Mouse (Mus musculus) hindbrain, embryonic 10.5 days (tissue): Measurements from ENCODE around the gene Ulk3. TPM values are rescaled to one million over a fixed set of nuclear protein-coding genes. Genes with fewer than 3 reads are reported as not detected.

Source experiments
- DNase-seq: peaks from one replicate; pipeline ENCODE4 v3.0.0-alpha.2; 2017; ENCODE audit warnings: low spot score
- H3K27ac ChIP-seq: fragments of 300-500 bp; sonication (generic); 2 replicates; pipeline ENCODE4 v1.5.1; 2016; ENCODE audit warnings: mild to moderate bottlenecking, moderate library complexity
- H3K27me3 ChIP-seq: fragments of 300-500 bp; sonication (generic); 2 replicates; pipeline ENCODE4 v1.6.1; 2016; ENCODE audit warnings: mild to moderate bottlenecking; ENCODE audit not compliant: poor library complexity, insufficient read depth, severe bottlenecking
- H3K36me3 ChIP-seq: fragments of 300-500 bp; sonication (generic); 2 replicates; pipeline ENCODE4 v1.6.1; 2016; ENCODE audit warnings: mild to moderate bottlenecking, moderate library complexity
- H3K4me1 ChIP-seq: fragments of 300-500 bp; sonication (generic); replicated peaks from 2 replicates; pipeline ENCODE4 v1.6.1; 2016; ENCODE audit warnings: mild to moderate bottlenecking
- H3K4me3 ChIP-seq: fragments of 300-500 bp; sonication (generic); 2 replicates; pipeline ENCODE4 v1.5.1; 2016; ENCODE audit warnings: mild to moderate bottlenecking, moderate library complexity
- H3K9me3 ChIP-seq: fragments of 300-500 bp; sonication (generic); 2 replicates; pipeline ENCODE4 v1.6.1; 2016; ENCODE audit warnings: mild to moderate bottlenecking, moderate library complexity
- WGBS: fragments of 180-500 bp; shearing (Covaris S2); methylation state at CpG from one replicate; pipeline ENCODE4 v1.1.7; 2016; 5-methylcytosine and 5-hydroxymethylcytosine counted together
- polyA plus RNA-seq: library from polyadenylated mRNA; unstranded; fragments of >200 nt; fragmentation: Nextera tagmentation; extraction: Ambion mirVana; gene quantifications from 2 replicates; pipeline ENCODE4 v1.2.1, GENCODE M21; 2016

Ulk3 gene
- polyA plus RNA-seq, 1 experiment from 2014 or later = 14.6 TPM

DNA sequence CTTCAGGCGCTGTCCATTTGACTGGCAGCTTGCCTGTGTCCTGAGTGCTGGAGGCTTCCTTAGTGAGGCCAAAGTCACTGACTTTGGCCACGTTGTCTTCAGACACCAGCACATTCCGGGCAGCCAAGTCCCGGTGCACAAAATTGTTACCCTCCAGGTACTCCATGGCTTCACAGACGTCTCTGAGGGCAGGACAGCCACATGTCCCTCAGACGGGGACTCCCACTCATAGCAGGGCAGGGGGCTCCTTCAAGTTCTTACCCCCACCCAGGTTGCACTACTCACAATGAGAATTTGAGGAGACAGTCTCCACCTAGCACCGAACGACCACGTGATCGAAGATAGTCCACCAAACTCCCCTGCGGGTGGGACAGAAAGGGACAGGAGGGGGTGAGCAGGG is 38.6 kb downstream of the Ulk3 start:
- Histone ChIP-seq H3K36me3 (peaks cover 92% of the 10 kb centered on the region), H3K9me3 (no peaks in the 10 kb centered on the region), H3K27ac (no peak overlapping the region), H3K4me1 (peaks cover 19% of the 10 kb centered on the region), H3K27me3 (no peaks in the 10 kb centered on the region), H3K4me3 (no peak overlapping the region)
- DNase-seq = no peak
- WGBS = 92% methylated on average over 11 of the region's 11 CpGs

GRCm38 (mm10) chr9:57628717-57629116 is 39.5 kb downstream of the Ulk3 start:
- H3K27me3 ChIP-seq = no peaks in the 10 kb centered on the region
- peaks cover 24% of the 10 kb centered on the region for H3K4me1 ChIP-seq
- no peaks in the 10 kb centered on the region for H3K9me3 ChIP-seq
- 91% methylated on average over 12 of the region's 12 CpGs for WGBS
- peaks cover 99% of the 10 kb centered on the region for H3K36me3 ChIP-seq
- DNase-seq = no peak
- no peak overlapping the region for H3K27ac ChIP-seq
- H3K4me3 ChIP-seq = no peak overlapping the region

DNA sequence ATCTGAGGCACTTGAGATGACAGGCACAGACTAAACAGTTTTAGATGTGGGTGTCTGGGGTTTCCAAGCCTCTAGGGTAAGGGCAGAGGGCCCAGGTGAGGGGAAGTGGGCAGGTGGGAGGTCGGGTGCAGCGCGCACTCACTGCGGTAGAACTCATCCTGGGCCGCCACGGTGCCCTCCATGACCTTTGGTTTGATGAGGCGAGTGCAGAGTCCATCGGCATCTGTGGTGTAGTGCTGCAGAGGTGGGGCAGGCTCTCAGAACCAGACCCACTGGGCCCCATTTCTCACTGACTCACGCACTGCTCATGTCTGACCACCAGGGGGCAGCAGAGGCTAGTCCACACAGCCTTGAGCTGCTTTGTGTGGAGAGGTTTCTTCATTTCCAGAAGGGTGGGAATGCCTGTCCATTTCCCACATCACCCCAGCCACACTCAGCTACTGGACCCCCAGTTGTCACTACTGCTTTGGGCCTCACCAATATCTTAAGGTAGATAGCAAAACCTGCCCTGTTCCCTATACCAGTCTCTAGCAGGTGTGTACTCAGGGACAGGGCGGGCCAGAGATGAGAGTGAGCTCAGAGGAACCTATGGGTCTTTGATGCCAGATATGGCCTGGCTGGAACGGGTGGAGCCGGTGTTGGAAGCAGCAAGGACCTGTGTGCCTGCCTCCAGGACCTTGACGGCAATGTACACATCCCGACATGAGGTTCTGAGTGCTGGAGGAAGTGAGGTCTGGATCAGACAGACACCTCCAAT is 40.0 kb downstream of the Ulk3 start:
- H3K36me3 ChIP-seq = peaks cover 99% of the 10 kb centered on the region
- H3K27ac ChIP-seq = 0 out of 2 replicates have a peak overlapping the region, but pooled peaks have one; percentile 54
- H3K27me3 ChIP-seq = no peaks in the 10 kb centered on the region
- no peak overlapping the region for H3K4me3 ChIP-seq
- 74% methylated on average over 14 of the region's 14 CpGs for WGBS
- peaks cover 26% of the 10 kb centered on the region for H3K4me1 ChIP-seq
- H3K9me3 ChIP-seq = no peaks in the 10 kb centered on the region
- DNase-seq = peak; percentile 73

GRCm38 (mm10) chr9:57633481-57634024 is 44.3 kb downstream of the Ulk3 start:
- DNase-seq = no peak
- H3K36me3 ChIP-seq = peaks cover 70% of the 10 kb centered on the region
- H3K27me3 ChIP-seq = no peaks in the 10 kb centered on the region
- no peaks in the 10 kb centered on the region for H3K9me3 ChIP-seq
- H3K4me3 ChIP-seq = no peak overlapping the region
- peaks cover 31% of the 10 kb centered on the region for H3K4me1 ChIP-seq
- 56% methylated on average over 4 of the region's 4 CpGs for WGBS
- H3K27ac ChIP-seq = no peak overlapping the region

DNA sequence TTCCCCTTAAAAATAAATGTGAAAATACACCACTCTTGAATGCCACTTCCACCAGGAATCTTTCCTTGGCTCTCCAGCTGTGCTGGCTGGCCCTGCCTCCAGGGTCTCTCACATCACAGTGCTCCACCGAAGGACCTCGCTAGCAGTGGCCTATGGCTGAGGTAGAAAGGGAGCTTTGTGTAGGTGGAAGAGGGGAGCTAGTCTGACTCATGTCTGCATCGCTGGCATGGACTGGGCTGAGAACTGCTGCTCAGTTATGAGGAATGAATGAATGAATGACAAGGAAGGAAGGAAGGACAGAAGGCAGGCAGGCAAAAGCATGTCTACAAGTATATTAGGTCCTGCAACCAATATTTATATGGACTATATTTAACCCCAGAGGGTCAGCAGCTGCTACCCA is 48.0 kb downstream of the Ulk3 start:
- Histone ChIP-seq H3K4me3 (no peak overlapping the region), H3K9me3 (no peaks in the 10 kb centered on the region), H3K4me1 (peaks cover 68% of the 10 kb centered on the region), H3K27ac (peak overlapping the region; percentile 78; the same call in 1 of the 2 replicates), H3K27me3 (no peaks in the 10 kb centered on the region), H3K36me3 (peaks cover 48% of the 10 kb centered on the region)
- 78% methylated on average over 3 of the region's 3 CpGs for WGBS
- DNase-seq = no peak

DNA sequence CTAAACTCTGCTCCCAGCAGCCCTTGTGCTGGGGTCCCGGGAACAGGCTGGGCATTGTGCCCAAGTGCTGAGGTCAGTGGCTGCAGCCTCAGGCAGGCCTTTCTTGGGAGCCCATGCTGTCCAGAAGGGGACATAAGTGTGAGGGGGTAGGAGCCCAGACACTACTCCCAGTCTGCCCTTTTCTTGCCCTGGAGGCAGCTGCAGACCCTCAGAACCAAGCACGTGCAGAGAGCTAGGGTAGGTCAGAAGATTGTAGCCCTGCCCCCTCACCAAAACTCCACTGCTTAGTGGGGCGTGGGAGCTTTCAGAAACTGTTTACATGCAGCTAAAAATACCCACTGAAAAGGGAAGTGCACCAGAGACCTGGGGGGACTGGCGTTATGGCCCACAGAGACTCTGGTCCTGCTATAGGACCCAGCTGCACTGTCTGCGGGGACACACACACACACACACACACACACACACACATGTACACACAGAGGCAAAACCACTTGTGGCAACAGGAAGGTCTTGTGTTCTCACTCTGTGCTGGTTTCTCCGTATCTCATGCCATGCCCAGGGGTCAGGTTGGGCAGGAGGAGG is 48.6 kb downstream of the Ulk3 start:
- peak overlapping the region; percentile 78 for H3K27ac ChIP-seq
- H3K36me3 ChIP-seq = peaks cover 49% of the 10 kb centered on the region
- WGBS = 68% methylated on average over 6 of the region's 6 CpGs
- no peak overlapping the region for H3K4me3 ChIP-seq
- H3K4me1 ChIP-seq = peaks cover 73% of the 10 kb centered on the region
- no peak for DNase-seq
- no peaks in the 10 kb centered on the region for H3K9me3 ChIP-seq
- no peaks in the 10 kb centered on the region for H3K27me3 ChIP-seq

GRCm38 (mm10) chr9:57638651-57639459 is 49.6 kb downstream of the Ulk3 start:
- H3K27me3 ChIP-seq = no peaks in the 10 kb centered on the region
- peak overlapping the region; percentile 78 for H3K27ac ChIP-seq
- H3K4me3 ChIP-seq = peak overlapping the region; percentile 35
- no peak for DNase-seq
- peaks cover 39% of the 10 kb centered on the region for H3K36me3 ChIP-seq
- peaks cover 78% of the 10 kb centered on the region for H3K4me1 ChIP-seq
- H3K9me3 ChIP-seq = no peaks in the 10 kb centered on the region
- 45% methylated on average over 8 of the region's 8 CpGs for WGBS

GRCm38 (mm10) chr9:57639661-57640328 is 50.5 kb downstream of the Ulk3 start:
- H3K27ac ChIP-seq = peak overlapping the region; percentile 78
- H3K4me3 ChIP-seq = peak overlapping the region; percentile 35
- peaks cover 79% of the 10 kb centered on the region for H3K4me1 ChIP-seq

DNA sequence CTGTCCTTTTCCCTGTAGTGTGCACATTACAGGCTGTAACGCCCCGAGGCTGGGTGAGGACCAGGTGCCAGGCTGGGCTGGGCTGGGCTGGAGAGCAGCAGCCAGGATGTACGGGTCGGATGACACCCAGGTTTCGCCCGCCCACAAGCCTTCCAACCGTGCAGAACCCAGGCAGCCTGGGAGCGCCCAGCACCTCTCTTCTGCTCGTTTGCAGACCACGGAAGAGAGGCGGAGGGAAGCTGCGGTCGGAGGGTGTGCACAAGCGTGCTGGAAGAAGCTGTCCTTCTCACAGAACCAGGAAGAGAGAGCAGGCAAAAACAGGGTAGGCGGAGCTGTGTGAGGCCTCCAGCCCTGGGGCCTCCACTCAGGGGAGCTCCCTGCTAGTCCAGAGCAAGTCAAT is 51.1 kb downstream of the Ulk3 start:
- Histone ChIP-seq H3K4me1 (peaks cover 82% of the 10 kb centered on the region), H3K36me3 (peaks cover 31% of the 10 kb centered on the region), H3K4me3 (peak overlapping the region; percentile 35), H3K27me3 (no peaks in the 10 kb centered on the region), H3K9me3 (no peaks in the 10 kb centered on the region), H3K27ac (peak overlapping the region; percentile 78)
- DNase-seq = no peak
- 32% methylated on average over 15 of the region's 15 CpGs for WGBS

More at GRCm38 (mm10) chr9:57639661-57640328, 50.5 kb downstream of the Ulk3 start:
- Histone ChIP-seq H3K36me3 (peaks cover 32% of the 10 kb centered on the region), H3K27me3 (no peaks in the 10 kb centered on the region), H3K9me3 (no peaks in the 10 kb centered on the region)
- WGBS = 72% methylated on average over 5 of the region's 5 CpGs
- DNase-seq = no peak

DNA sequence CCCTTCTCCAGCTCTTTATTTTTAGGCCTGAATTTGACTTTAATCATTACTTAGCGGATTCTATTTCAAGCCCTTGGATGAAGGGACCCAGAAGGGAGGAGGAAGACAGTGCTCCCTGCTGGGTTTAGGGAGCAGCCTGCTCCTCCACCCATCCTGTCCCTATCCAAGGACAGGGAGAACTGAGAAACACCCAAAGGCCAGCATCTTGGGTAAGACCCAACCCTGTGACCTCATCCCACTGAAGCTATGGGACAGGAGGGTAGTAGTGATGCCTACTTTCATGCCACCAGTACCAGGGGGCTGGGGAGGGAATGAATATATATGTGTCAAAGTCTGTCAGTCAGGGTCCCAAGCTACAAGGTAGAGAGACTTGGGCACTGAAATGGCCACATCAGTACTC is 51.8 kb downstream of the Ulk3 start:
- WGBS = 85% methylated on average over 1 of the region's 1 CpGs
- H3K27me3 ChIP-seq = peaks cover 2% of the 10 kb centered on the region; the same call in 1 of the 2 replicates
- no peak overlapping the region for H3K27ac ChIP-seq
- peak overlapping the region; percentile 35; the same call in 1 of the 2 replicates for H3K4me3 ChIP-seq
- H3K9me3 ChIP-seq = no peaks in the 10 kb centered on the region
- H3K36me3 ChIP-seq = peaks cover 29% of the 10 kb centered on the region
- H3K4me1 ChIP-seq = peaks cover 88% of the 10 kb centered on the region
- no peak for DNase-seq

DNA sequence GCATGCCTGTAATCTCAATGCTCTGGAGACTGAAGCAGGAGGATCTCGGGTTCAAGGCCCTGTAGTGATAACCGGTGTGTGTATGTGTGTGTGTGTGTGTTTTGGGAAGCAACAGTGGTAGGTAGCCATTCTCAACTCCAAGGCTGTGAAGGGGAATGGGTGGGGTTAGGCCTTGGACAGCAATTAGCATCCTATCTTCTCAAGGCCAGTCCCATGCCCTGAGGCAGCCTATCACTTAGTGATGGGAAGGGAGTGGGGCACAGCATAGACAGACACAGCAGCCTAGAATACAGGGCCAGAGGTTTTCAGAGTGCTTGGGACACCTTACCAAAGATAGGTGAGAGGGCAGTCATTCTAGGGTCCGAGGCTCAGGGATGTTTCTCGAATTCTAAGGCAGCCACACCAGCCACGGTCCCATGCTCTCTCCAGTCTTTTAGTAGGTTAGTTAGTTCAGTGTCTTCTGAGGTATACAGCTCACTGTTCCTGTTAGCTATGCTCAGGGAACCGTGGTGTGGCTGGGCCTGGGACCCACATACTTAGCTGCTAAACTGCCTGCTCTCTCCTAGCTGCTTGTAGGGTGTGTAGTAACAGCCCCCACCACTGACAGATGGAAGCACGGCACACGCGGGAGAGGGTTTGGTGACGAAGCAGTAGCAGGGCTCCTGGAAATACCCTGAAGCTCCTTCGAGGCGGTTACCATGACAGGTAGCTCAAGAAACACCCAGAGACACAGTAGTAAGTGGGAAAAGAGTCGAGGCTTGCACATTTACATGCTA is 52.7 kb downstream of the Ulk3 start:
- Histone ChIP-seq H3K4me3 (no peak overlapping the region), H3K9me3 (no peaks in the 10 kb centered on the region), H3K27ac (no peak overlapping the region; the same call in 1 of the 2 replicates), H3K27me3 (peaks cover 9% of the 10 kb centered on the region), H3K36me3 (peaks cover 29% of the 10 kb centered on the region), H3K4me1 (peaks cover 91% of the 10 kb centered on the region)
- no peak for DNase-seq
- WGBS = 89% methylated on average over 13 of the region's 13 CpGs
